Mouse (Mus musculus): ENCODE results near the gene Ahr. TPM values are rescaled to one million over a fixed set of nuclear protein-coding genes. Genes with fewer than 3 reads are reported as not detected.

Gene Ahr
- total RNA-seq, 2 experiments from 2014 or later: not detected

DNA sequence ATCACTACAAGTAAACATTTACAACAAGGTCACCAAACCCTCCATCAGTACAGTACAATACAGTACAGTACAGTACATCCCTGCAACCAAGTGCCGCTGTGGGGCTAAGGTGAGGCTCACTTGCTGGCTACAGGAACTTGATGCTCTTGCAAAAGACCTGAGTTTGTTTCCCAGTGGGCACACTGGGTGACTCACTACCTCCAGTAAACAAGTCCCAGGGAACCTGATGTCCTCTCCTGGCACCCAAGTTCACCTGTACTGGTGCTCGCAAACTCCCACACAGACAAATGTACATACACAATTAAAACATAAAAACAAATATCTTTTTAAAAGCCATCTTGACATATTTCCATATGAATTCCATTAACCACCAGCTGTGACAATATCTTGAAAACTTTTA, 28.5 kb downstream of the Ahr start:
- ATAC-seq (replicated peaks; ENCODE audit: low FRiP score, poor library complexity, severe bottlenecking): no peak

DNA sequence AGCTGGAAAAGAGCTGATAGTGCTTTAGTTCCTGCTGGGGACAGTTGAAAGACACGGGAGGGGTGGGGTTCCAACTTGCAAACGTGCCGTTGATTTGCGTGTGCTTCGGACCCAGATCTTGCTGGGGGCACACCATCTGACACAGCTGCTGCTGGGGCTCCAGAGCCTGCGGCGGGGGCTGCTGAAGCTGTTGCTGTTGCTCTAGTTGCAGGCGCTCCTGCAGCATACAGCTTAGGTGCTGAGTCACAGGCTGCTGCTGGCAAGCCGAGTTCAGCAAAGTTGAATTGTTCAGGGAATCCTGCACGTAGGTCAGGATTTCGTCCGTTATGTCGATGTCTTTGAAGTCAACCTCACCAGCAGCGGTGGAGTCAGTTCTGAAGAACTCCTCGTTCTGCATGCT, 30.8 kb downstream of the Ahr start:
- ATAC-seq (replicated peaks; ENCODE audit: low FRiP score, poor library complexity, severe bottlenecking): no peak

DNA sequence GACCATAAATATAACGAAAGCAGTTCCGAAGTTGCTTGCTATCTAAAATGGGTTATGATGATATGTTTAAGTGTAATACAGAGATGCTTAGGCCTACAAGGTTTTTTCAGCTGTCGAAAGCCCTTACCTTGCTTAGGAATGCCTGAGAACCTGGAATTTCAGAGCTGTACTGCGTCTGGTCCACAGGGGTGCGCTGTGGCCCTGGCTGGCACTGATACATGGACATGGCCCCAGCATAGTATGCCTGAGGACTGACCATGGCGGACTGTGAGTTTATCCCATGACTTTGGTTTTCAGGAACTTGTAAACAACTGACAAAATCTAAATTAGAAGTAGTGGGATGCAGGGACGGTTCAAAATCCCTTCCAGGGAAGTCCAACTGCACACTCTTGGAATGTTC, 31.3 kb downstream of the Ahr start:
- ATAC-seq (replicated peaks; ENCODE audit: low FRiP score, poor library complexity, severe bottlenecking): no peak

DNA sequence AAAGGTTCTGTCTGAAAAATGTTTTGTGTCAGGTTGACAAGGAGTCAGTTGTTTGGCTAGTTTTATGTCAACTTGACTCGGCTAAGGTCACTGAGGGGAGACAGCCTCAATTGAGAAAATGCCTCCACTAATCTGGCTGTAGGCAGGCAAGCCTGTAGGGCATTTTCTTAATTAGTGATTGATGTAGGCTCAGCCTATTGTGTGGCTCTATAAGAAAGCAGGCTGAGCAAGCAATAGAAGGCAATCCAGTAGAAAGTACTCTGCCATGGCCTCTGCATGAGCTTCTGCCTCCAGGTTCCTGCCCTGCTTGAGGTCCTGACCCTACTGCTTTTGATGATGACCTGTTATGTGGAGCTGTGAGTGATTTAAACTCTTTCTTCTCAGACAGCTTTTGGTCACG, 33.4 kb downstream of the Ahr start:
- ATAC-seq (replicated peaks; ENCODE audit: low FRiP score, poor library complexity, severe bottlenecking): no peak

DNA sequence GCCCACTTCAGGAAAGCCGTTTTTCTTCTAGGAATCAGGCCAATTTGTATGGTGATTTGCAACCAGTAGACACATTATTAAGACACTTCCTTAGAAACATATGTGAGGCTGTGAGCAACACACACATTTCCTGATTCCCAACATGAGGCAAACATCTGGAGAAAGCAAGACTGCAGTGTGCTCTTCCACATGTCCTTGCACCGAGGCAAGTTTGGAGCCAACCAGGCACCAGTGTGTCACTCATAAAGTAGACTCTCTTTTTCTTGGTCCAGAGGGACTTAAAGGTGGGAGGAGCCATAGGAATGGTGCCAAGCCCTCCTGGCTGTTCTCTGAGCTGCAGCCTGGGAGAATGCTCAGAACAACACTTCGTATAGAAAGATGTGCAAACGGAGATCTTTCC, 39.6 kb downstream of the Ahr start:
- ATAC-seq (replicated peaks; ENCODE audit: low FRiP score, poor library complexity, severe bottlenecking): no peak

DNA sequence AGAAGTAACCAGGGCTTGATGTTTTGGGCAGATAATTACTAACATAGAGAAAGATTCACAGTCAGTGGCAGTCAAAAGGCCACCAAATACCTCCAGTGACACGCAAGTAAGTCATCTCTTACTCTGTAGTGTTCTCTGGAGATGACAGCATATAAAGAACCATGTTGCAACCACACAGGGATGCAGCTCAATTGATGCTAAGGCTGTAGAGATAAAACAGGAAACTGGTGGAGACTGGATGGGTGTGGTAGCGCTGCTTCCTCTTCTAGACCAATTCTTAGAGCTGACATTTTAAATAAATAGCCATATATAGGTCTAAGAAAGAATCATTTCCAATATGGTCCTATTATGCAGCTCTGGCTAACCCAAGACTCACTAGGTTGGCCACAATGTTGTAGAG, 54.1 kb downstream of the Ahr start:
- ATAC-seq (replicated peaks; ENCODE audit: low FRiP score, poor library complexity, severe bottlenecking): no peak

DNA sequence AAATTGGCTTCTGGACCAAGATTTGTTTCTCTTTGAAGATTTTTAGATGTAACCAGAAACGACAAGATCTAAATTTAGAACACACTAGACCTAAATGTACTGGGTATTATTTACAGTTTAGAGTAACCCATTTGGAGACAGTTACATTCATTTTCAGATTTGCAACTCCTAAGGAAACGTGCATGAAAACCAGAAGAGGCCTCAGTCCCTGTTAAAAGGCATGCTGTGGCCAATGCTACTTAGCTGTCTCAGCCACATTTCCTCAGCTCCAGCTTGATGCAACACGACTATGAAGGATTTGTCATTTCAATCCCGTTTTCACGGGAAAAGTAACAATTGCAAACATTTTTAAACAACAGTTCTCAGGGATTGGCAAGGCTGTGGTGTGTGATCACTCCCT, 55.9 kb downstream of the Ahr start:
- ATAC-seq (replicated peaks; ENCODE audit: low FRiP score, poor library complexity, severe bottlenecking): no peak

DNA sequence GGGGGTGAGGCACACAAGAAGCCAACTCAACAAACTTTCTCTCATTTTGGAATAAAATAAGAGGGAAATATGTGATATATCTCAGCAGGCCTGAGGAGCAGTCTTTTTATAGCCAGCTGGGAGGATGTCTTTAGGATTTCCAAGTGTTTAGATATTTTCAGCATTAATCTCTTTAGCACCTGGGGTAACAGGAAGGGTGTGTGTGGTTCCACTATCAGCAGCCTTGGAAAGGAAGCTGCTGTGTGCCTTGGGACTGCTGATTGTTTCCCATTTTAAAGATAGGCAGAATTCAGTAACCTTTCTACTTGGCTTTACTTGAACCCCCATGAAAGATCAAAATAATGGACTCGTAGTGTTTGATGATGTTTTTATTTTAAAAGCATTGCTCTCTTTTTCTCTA, 71.4 kb downstream of the Ahr start:
- no peak for ATAC-seq (replicated peaks; ENCODE audit: low FRiP score, poor library complexity, severe bottlenecking)

DNA sequence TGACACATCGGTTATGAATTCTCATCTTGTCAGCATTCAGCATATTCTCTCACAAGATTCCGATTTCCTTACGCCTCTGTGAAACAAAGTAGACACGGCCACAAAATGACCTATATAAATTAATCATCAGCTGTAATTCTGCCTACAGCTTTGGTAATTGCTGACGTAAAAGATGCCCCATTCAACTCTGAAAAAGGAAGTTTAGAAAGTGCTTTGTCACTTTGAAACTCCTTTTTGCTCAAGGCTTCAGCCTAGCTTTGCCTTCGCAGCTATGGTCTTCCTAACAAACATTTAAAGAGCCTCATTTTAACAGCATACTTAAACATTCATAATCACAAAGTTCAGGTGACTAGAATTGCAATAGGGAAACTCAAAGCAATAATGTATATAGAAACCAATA, 72.2 kb downstream of the Ahr start:
- no peak for ATAC-seq (replicated peaks; ENCODE audit: low FRiP score, poor library complexity, severe bottlenecking)

DNA sequence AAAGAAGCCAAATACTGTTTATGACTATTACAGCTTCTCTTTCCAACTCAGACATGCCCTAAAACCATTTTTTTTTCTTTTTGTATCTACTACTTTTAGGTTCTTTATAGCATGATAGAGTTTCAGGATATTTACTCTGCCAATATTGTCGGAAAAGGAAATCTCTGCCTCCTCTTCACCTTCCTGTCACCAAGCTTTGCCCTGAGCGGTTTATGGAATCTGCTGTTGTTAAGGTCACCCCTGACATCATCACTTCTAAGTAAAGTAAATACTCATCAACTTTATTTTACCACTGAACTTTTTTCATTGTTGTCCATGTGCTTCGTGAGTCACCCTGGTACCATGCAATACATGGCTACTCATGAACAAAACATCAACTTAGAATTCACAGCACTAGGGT, 75.2 kb downstream of the Ahr start:
- no peak for ATAC-seq (replicated peaks; ENCODE audit: low FRiP score, poor library complexity, severe bottlenecking)

All from erythroid progenitor cell, adult 5-6 weeks (primary cell).